Mouse (Mus musculus) testis, adult 2 months (tissue): Measurements from ENCODE around the gene Simc1. TPM values are rescaled to one million over a fixed set of nuclear protein-coding genes. Genes with fewer than 3 reads are reported as not detected.

Source experiments
- H3K27ac ChIP-seq: fragments of 200-500 bp; 2 replicates; pipeline ENCODE4 v1.5.1; 2012; ENCODE audit warnings: low read depth, low read length; ENCODE audit not compliant: control insufficient read depth, insufficient read depth
- H3K27me3 ChIP-seq: fragments of 200-500 bp; 2 replicates; pipeline ENCODE4 v1.6.1; 2012; ENCODE audit warnings: mild to moderate bottlenecking, low read length, moderate library complexity; ENCODE audit not compliant: control insufficient read depth, insufficient read depth
- H3K36me3 ChIP-seq: fragments of 200-500 bp; 2 replicates; pipeline ENCODE4 v1.6.1; 2012; ENCODE audit warnings: mild to moderate bottlenecking, low read length; ENCODE audit not compliant: control insufficient read depth, insufficient read depth
- H3K4me1 ChIP-seq: fragments of 200-500 bp; 2 replicates; pipeline ENCODE4 v1.6.1; 2012; ENCODE audit warnings: low read length; ENCODE audit not compliant: control insufficient read depth, insufficient read depth
- H3K4me3 ChIP-seq: fragments of 200-500 bp; 2 replicates; pipeline ENCODE4 v1.5.1; 2012; ENCODE audit warnings: low read depth, mild to moderate bottlenecking, low read length, moderate library complexity, mixed read lengths; ENCODE audit not compliant: control insufficient read depth
- CTCF ChIP-seq: fragments of 200-500 bp; IDR thresholded peaks from 2 replicates; pipeline ENCODE4 v1.5.1; 2012; ENCODE audit warnings: low read depth, mild to moderate bottlenecking, inconsistent platforms, low read length, moderate library complexity; ENCODE audit not compliant: control insufficient read depth, insufficient read depth, insufficient replicate concordance
- POLR2A ChIP-seq: fragments of 200-500 bp; IDR thresholded peaks from 2 replicates; pipeline ENCODE4 v1.6.1; 2012; ENCODE audit warnings: low read depth, mild to moderate bottlenecking, inconsistent platforms, low read length, moderate library complexity; ENCODE audit not compliant: control insufficient read depth
- polyA plus RNA-seq: library from polyadenylated mRNA; depleted of rRNA; stranded (reverse); fragments of >200 nt; gene quantifications from 2 replicates; pipeline ENCODE4 v1.2.3, GENCODE M21; 2012

Gene Simc1
- polyA plus RNA-seq, 1 experiment = 23.3 TPM

DNA sequence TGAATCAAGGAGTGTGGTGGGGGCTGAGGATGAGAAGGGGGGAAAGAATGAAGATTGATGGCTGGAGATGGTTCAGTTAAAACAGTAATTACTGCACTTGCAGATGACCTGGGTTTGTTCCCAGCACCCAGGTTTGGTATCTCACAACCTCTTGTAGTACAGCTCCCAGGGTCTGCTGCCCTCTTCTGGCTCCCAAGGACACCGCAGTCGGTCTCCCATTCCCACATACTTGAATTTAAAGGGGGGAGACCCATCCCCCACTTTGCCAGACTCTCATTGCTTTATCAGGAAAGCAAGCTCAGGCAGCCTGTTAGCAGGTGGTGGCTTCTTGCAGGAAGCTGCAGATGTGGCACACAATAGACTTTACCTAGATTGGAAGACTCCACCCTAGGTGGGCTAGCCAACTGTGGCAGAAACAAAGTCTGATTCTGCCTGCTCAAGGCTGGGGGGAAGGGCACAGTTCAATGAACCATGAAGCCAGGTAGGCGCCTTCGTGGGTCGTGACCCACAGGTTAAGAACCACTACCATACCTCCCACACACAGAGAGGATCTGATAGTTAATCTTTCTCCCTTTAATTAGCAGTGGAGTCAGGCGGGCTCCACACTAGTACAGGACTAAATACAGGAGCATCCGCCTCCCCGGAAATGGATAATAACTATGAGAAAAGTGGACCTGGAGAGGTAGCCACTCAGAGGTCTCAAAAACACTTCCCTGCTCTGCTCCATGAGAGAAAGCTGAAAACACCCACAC, 62.2 kb downstream of the Simc1 start:
- H3K27me3 ChIP-seq = no peaks in the 10 kb centered on the region
- H3K27ac ChIP-seq = peak overlapping the region; percentile 70
- H3K4me3 ChIP-seq = peak overlapping the region; percentile 93
- TF ChIP-seq POLR2A (no peak), CTCF (no peak)
- peaks cover 6% of the 10 kb centered on the region for H3K4me1 ChIP-seq
- peaks cover 2% of the 10 kb centered on the region for H3K36me3 ChIP-seq

DNA sequence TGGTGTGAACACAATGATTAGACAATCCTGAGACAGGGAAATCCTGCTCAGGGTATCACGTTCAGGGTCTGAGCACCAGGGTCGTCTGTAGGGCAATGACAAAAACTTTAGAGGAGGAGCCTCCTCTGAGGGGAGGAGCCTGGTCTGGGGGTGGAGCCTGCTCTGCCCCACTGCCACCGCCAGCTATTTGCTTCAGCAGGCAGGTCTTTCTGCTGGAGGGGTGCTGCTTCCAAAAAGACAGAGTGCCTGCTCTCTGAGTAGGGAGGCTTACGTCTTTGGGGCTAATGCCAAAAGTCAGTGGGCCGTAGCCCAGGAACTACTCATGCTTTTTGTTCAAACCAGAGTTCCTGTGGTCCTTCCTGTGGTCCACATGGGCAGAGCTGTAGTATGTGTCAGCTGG, 64.8 kb downstream of the Simc1 start:
- no peak overlapping the region for H3K4me3 ChIP-seq
- H3K36me3 ChIP-seq = no peaks in the 10 kb centered on the region; the same call in 1 of the 2 replicates
- H3K27ac ChIP-seq = no peak overlapping the region
- TF ChIP-seq CTCF (no peak), POLR2A (no peak)
- peaks cover 6% of the 10 kb centered on the region for H3K4me1 ChIP-seq
- no peaks in the 10 kb centered on the region for H3K27me3 ChIP-seq

DNA sequence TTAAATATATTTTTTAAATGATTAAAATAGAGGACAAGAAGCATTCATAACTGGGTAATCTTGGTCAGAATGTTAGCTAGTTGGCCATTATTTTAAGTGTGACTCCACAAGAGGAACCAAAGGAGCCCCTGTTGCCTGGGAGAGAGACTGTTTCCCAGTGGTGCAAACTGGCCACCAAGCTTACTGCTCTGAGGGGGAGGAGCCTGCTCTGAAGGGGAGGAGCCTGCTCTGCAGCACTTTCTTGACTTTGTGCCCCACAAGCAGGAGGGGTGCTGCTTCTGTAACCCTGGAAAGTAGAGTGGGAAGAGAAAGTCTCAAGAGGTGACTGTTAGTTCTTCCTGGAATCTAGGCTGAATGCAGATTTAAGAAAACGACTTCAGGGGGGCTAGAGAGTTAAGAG, 65.7 kb downstream of the Simc1 start:
- no peak overlapping the region for H3K4me3 ChIP-seq
- no peak overlapping the region for H3K27ac ChIP-seq
- no peak for TF ChIP-seq POLR2A
- no peaks in the 10 kb centered on the region for H3K36me3 ChIP-seq
- peaks cover 7% of the 10 kb centered on the region for H3K4me1 ChIP-seq
- no peaks in the 10 kb centered on the region for H3K27me3 ChIP-seq

DNA sequence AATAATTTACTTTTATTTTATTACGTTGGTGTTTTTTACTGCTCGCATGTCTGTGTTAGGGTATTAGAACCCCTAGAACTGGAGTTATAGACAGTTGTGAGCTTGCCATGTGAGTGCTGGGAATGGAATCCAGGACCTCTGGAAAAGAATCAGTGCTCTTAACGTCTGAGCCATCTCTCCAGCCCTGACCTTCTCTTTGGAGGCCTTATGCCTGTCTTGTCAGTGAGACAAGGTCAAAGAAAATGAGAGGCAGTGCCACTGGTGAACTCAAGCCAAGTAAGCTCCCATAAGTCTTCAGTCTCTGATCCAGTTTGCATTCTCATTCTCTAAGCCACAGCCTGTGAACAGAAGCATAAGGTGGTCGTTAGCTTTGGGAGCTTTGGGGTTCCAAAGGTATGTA, 67.2 kb downstream of the Simc1 start:
- H3K36me3 ChIP-seq = no peaks in the 10 kb centered on the region

GRCm38 (mm10) chr13:54571637-54572036, 68.1 kb downstream of the Simc1 start:
- no peaks in the 10 kb centered on the region for H3K27me3 ChIP-seq
- no peak overlapping the region for H3K4me3 ChIP-seq
- no peak overlapping the region for H3K27ac ChIP-seq
- H3K4me1 ChIP-seq = peaks cover 6% of the 10 kb centered on the region
- no peaks in the 10 kb centered on the region for H3K36me3 ChIP-seq
- TF ChIP-seq POLR2A (no peak), CTCF (no peak)

More for the DNA sequence above, 67.2 kb downstream of the Simc1 start:
- Histone ChIP-seq H3K4me3 (no peak overlapping the region), H3K27ac (no peak overlapping the region), H3K4me1 (peaks cover 8% of the 10 kb centered on the region), H3K27me3 (no peaks in the 10 kb centered on the region)
- TF ChIP-seq POLR2A (no peak), CTCF (no peak)

DNA sequence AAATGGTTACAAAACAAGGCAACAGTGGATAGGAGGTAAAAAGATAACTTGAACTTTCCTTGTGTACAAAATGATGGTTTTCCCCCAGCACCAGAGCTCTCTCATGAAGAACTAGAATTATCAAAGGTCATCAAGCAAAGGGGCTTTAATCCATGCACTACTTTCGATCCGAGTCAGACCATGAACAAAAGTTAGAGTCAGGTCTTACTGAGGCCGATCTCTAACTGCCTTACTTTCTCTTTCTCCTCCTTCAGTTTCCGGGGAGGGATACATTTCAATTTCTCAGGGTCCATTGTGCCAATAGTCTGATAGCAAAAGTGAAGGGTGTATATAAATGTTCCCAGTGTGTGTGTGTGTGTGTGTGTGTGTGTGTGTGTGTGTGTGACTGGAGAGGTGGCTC, 69.0 kb downstream of the Simc1 start:
- Histone ChIP-seq H3K27me3 (no peaks in the 10 kb centered on the region), H3K4me3 (no peak overlapping the region), H3K36me3 (no peaks in the 10 kb centered on the region), H3K4me1 (peaks cover 6% of the 10 kb centered on the region), H3K27ac (no peak overlapping the region)
- TF ChIP-seq CTCF = no peak
- TF ChIP-seq POLR2A = no peak

DNA sequence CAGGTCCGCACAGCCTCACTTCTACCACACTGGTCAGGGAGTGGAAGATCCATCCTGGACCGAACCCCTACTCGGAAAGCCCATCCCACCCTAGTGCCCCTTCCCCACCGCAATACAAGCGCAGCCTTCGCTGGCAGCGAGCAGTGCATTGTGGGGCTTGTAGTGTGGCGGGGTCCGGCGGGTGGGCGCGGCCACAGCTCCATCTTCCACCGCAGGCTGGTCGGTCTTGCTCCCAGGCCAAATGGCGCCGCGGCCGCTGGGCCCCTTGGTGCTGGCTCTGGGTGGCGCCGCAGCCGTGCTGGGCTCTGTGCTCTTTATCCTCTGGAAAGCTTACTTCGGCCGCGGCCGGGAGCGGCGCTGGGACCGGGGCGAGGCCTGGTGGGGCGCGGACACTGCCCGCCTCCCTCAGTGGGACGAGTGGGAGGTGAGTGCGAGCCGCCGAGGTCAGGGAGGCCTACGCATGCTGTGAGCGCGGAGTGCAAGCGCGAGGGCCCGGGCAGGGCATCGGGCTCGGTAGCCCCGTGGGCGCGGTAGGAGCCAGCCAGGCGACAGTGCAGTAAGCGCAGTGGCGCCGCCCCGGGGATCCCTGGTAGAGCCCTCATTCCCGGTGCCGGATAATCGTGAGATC, 71.4 kb downstream of the Simc1 start, which contains the start of gene Arl10:
TSS of gene Arl10 (plus strand) at position 162 of the 628 bp plus-strand sequence.
- Histone ChIP-seq H3K4me3 (peak within 1 kb of the TSS; percentile 83), H3K27ac (no peak within 1 kb of the TSS), H3K4me1 (peaks cover 13% of the 10 kb centered on the region), H3K36me3 (no peaks in the 10 kb centered on the region), H3K27me3 (no peaks in the 10 kb centered on the region)
- TF ChIP-seq POLR2A (no peak; the same call in 1 of the 2 replicates), CTCF (no peak)

- peak overlapping the region; percentile 83 for H3K4me3 ChIP-seq
- no peaks in the 10 kb centered on the region for H3K27me3 ChIP-seq
- TF ChIP-seq POLR2A (no peak), CTCF (no peak)
- H3K27ac ChIP-seq = no peak overlapping the region
- H3K36me3 ChIP-seq = no peaks in the 10 kb centered on the region
- H3K4me1 ChIP-seq = peaks cover 13% of the 10 kb centered on the region
Measured at GRCm38 (mm10) chr13:54575489-54575888, 71.9 kb downstream of the Simc1 start.
